Mouse (Mus musculus) cerebellum, adult 9-11 months (tissue): Measurements from ENCODE around the gene Cmtm2b.
"Not testable (repeated sequence)": the region's sequence is repeated elsewhere in the genome, so short reads cannot be mapped to it uniquely, and the experiment has no call there.

ENCODE experiments used
- DNase-seq: peaks from one replicate; pipeline ENCODE4 v3.0.0; 2022

Gene Cmtm2b

GRCm38 (mm10) chr8:104321930-104322329 lies at the start of gene Cmtm2b:
TSS of gene Cmtm2b (plus strand) at chr8:104322230.
- not testable (repeated sequence) for DNase-seq

- not testable (repeated sequence) for DNase-seq
Measured at GRCm38 (mm10) chr8:104293081-104293480, 28.9 kb upstream of the Cmtm2b start, which contains the start of gene Cmtm2a. TSS of gene Cmtm2a (minus strand) at chr8:104293181.

GRCm38 (mm10) chr8:104294396-104294795 lies 27.6 kb upstream of the Cmtm2b start:
- no peak for DNase-seq

GRCm38 (mm10) chr8:104301577-104301976 lies 20.5 kb upstream of the Cmtm2b start:
- not testable (repeated sequence) for DNase-seq

GRCm38 (mm10) chr8:104302536-104302935 lies 19.5 kb upstream of the Cmtm2b start:
- DNase-seq, result not testable (repeated sequence)

GRCm38 (mm10) chr8:104304962-104305361 lies 17.1 kb upstream of the Cmtm2b start:
- DNase-seq, result no peak

- not testable (repeated sequence) for DNase-seq
Measured at GRCm38 (mm10) chr8:104308341-104308740, 13.7 kb upstream of the Cmtm2b start.

- peak; percentile 49 for DNase-seq
Measured at GRCm38 (mm10) chr8:104309441-104310155, 12.4 kb upstream of the Cmtm2b start, which contains the start of the genes Gm45711 and Cmtm1. TSS of gene Gm45711 (minus strand) at chr8:104310081. TSS of gene Cmtm1 (minus strand) at chr8:104310145.

GRCm38 (mm10) chr8:104312023-104312422 lies 10.0 kb upstream of the Cmtm2b start:
- not testable (repeated sequence) for DNase-seq

- DNase-seq, result no peak
Measured at GRCm38 (mm10) chr8:104313311-104313710, 8.7 kb upstream of the Cmtm2b start.

GRCm38 (mm10) chr8:104321267-104321666 lies 763 bp upstream of the Cmtm2b start, which contains the start of gene Gm11020:
TSS of gene Gm11020 (plus strand) at chr8:104321567.
- not testable (repeated sequence) for DNase-seq

- DNase-seq, result no peak
Measured at GRCm38 (mm10) chr8:104332665-104333631, 10.9 kb downstream of the Cmtm2b start.

GRCm38 (mm10) chr8:104333786-104334185 lies 11.8 kb downstream of the Cmtm2b start:
- no peak for DNase-seq

- DNase-seq, result no peak
Measured at GRCm38 (mm10) chr8:104334196-104334595, 12.2 kb downstream of the Cmtm2b start.

GRCm38 (mm10) chr8:104336806-104337205 lies 14.8 kb downstream of the Cmtm2b start:
- DNase-seq, result no peak

- no peak for DNase-seq
Measured at GRCm38 (mm10) chr8:104337890-104338289, 15.9 kb downstream of the Cmtm2b start.

GRCm38 (mm10) chr8:104339229-104339982 lies 17.4 kb downstream of the Cmtm2b start, which contains the start of gene Cmtm3:
TSS of gene Cmtm3 (plus strand) at chr8:104339410.
- no peak for DNase-seq

- no peak for DNase-seq
Measured at GRCm38 (mm10) chr8:104339983-104340232, 17.9 kb downstream of the Cmtm2b start.

- DNase-seq, result peak; percentile 56
Measured at GRCm38 (mm10) chr8:104340233-104341105, 18.4 kb downstream of the Cmtm2b start.

GRCm38 (mm10) chr8:104341106-104341561 lies 19.1 kb downstream of the Cmtm2b start:
- no peak for DNase-seq

GRCm38 (mm10) chr8:104341678-104342077 lies 19.6 kb downstream of the Cmtm2b start:
- DNase-seq, result no peak

GRCm38 (mm10) chr8:104342426-104342825 lies 20.4 kb downstream of the Cmtm2b start:
- DNase-seq, result no peak
